Mouse (Mus musculus): ENCODE results near the gene Esrrg.

The Esrrg gene

DNA sequence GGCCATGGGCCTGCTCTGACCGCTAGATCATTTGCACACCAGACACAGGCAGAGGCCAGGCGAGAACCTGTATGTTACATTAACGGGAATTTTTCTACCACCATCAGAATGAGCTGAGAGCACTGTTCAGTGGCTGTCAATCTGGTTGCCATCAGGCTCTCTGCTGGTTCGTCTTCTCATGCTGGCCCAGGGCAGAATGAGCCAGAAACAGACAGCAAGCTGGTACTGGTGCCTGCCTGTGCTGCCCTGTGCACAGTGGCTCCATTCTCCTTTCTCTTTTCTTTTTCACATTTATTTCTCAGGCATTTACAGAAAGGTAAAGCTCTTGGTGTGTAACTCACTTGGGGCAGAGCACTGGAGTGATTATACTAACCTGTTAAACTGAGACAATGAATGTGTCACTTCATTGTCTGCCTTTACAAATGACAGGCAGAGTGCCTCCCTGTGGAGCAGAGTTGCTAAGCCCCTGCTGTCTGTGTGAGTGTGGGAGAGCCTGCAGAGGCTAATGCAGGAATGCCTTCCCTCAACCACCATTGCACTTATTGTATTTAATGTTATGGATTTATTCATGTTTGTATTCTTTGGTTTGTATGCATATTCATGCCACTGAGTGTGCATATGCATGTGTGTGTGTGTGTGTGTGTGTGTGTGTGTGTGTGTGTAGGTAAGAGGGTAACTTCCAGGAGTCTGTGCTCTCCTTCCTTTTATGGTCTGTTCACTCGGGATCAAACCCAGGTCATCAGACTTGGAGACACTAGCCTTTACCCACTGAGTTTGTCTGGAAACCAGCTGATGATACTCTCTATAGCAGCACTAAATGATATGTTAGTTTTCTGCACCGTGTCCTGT lies 651.9 kb downstream of the Esrrg start:
- DNase-seq (ENCODE audit: low spot score in 2 of 2) = no peak

DNA sequence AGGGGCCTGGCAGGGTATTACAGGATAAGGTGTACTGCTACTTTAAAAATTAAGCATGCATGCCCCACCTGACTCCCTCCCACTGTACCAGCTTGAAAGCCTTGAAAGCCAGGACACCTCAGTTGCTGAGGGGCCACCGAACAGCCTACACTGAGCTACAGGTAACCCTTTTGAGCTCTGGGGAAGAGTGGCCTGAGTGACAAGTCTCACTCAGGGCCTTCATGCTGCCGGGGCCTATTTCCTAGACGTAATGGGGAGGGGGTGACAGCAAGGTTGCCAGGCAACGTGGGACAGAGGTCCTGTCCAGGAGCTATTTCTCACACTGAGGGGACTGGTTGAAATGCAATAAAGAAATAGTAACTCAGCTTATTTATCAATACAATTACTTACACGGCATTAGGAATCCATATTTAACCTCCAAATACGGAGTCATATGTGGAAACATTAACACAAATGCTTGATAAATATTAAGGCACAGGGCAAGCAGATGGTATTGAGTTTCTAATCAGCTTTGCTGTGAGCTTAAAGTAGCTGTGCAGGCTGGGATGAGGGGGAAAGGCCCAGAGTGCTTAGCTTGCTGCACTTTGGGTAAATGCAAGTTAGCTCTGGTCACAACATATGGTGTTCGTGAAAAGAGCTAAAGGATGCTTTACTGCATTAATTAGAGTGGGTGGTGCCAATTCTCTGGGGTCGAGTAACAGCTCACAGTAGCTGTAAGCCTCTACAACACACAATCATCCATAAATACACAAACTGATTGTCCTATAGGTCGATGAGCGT lies 653.5 kb downstream of the Esrrg start, which contains the start of gene Ush2a:
Gene Ush2a, plus strand, starts transcription at position 121 of the 780 bp plus-strand sequence.
- DNase-seq (ENCODE audit: low spot score in 2 of 2) = no peak
